In the genomic region with DNA sequence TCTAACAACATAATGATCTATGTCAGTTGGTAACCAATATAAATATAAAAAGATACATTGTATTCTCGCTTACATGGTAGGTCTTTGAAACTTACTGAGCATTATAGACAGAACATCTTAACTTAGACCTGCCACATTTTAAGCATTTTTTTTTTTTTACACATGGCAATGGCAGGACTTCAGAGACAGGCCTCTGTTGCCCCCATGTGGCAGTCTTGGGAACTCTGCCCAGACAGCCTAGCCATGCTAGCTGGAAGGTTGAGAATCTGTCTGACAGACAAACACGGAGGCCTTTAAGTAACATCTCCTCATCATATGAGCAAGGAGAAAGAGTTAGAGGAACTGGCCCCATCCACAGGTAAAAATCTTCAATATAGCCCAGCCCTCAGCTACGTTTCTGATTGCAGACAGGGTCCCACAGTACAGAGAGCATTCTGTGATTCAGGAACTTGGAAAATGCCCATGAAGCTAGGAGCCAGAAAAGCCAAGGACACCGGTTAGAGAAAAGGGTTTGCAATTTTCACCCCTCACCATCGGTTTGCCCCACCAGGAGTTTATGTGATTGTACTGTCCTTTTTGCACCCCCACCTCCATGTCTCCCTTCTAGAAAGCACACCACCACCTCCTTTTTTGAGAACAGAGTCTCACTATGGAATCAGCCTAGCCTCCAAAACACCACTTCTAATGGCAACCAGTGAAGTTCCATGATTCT, we compare ENCODE assay signal across 8 mouse cellular contexts. TPM values are rescaled to one million over a fixed set of nuclear protein-coding genes. Genes with fewer than 3 reads are reported as not detected.
A peak's percentile ranks its signal among the peaks of the same experiment; 100 is the strongest.
DNase-seq lines count a peak whose midpoint lies in the region; TF ChIP-seq lines count a peak whose summit lies in the region.

No protein-coding gene starts in this region.

- peak; percentile 77 for DNase-seq in 416B (ENCODE audit: low read depth)
- DNase-seq in CD4-positive, CD25-positive, alpha-beta regulatory T cell, adult 2 months (ENCODE audit: low read depth, low spot score): peak; percentile 88
- peak; percentile 68 for DNase-seq in brain, adult 2 months (ENCODE audit: low read depth, low spot score)
- DNase-seq in gastrocnemius, adult 2 months: peak; percentile 76
- peak; percentile 47 to 86 for DNase-seq in kidney, postnatal 36 days
- peak; percentile 49 for DNase-seq in lung, adult 2 months
- DNase-seq in retina, postnatal 7 days (ENCODE audit: low read depth, low spot score): peak; percentile 23
- no peak for DNase-seq in yolk sac, embryonic 10.5 days (ENCODE audit: low spot score)

- H3K27ac ChIP-seq in gastrocnemius, adult 2 months: no peak overlapping the region

- TF ChIP-seq CTCF in gastrocnemius, adult 2 months (IDR thresholded peaks at IDR 0.05): peak; percentile 90
- peak; percentile 79 for TF ChIP-seq CTCF in lung, adult 2 months (IDR thresholded peaks at IDR 0.05; ENCODE audit: insufficient read depth, low read length)

- H3K4me1 ChIP-seq in lung, adult 2 months (ENCODE audit: control insufficient read depth, insufficient read depth, low read length): no peaks in the 10 kb centered on the region

- intact Hi-C loops in gastrocnemius, adult 2 months (cut with DNase I): loop anchor here (2.0 to 10.0 kb wide), 2 partner anchors 139 to 421 kb away; no protein-coding TSS in a partner anchor

- 42% methylated on average over 5 of the region's 5 CpGs for WGBS in lung, adult 2 months

- TF ChIP-seq POLR2A in lung, adult 2 months (IDR thresholded peaks at IDR 0.05; ENCODE audit: borderline replicate concordance, extremely low read depth, low read depth, low read length): no peak

- H3K4me3 ChIP-seq in gastrocnemius, adult 2 months: no peak overlapping the region
- H3K4me3 ChIP-seq in lung, adult 2 months (replicated peaks; ENCODE audit: extremely low read depth, low read depth, low read length): no peak overlapping the region

RNA-seq across cellular contexts. Expression of a gene that starts 19.2 kb away (rescaled TPM):
- under 1 TPM in 1 of 2 experiments, not detected in 1; 0.10 TPM for total RNA-seq in gastrocnemius, adult 2 months (2021)
- 0.24 and 0.28 TPM in 2 replicates for polyA plus RNA-seq in lung, adult 2 months (2012; rRNA removed)

RNA-seq across cellular contexts. Expression of a gene that starts 49.1 kb away (rescaled TPM):
- 1 to 10 TPM; 2.5 to 3.0 TPM for total RNA-seq in gastrocnemius, adult 2 months (2021)
- 32.2 and 39.5 TPM in 2 replicates for polyA plus RNA-seq in lung, adult 2 months (2012; rRNA removed)
